Mouse (Mus musculus): ENCODE measurements at regions not wholly inside any gene's neighbourhood (a gene's known extent, or its start where the extent isn't known, plus 50 kb on each side); places are given as distances from the start of the nearest gene placed in this dataset.

DNA sequence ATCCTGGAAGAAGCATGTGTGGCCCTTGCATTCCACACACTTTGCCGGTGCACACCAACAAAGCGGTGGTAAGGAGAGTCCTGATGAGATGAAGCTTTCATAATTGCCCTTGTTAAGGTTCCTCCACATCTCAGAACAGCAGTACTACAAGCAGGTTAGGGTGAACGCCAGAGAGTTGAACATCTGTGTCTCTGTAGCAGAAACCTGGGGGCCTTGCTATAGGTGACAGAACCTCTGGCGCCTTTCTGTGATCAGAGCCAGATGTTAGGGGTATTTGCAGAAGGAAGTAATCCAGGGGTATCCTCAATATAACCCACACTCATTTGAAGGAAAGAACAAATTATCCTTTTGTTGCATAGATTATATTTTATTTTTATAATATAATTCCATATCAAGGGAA, 1850.1 kb downstream of the 9330182O14Rik start:
- TF ChIP-seq CTCF (IDR thresholded peaks at IDR 0.05; ENCODE audit: low read depth) (no peak), EP300 (IDR thresholded peaks at IDR 0.05; ENCODE audit: low read depth) (no peak)

Data from liver, postnatal 0 days (tissue).